Mouse (Mus musculus) olfactory bulb, adult 2 months (tissue): ENCODE measurements around the gene Kdm1a. TPM values are rescaled to one million over a fixed set of nuclear protein-coding genes. Genes with fewer than 3 reads are reported as not detected.

ENCODE experiments used
- H3K27ac ChIP-seq: fragments of 200-500 bp; 2 replicates; pipeline ENCODE4 v1.5.1; 2012; ENCODE audit warnings: low read depth, low read length; ENCODE audit not compliant: insufficient read depth
- H3K4me1 ChIP-seq: fragments of 200-500 bp; 2 replicates; pipeline ENCODE4 v1.6.1; 2012; ENCODE audit warnings: low read length; ENCODE audit not compliant: control insufficient read depth, insufficient read depth
- H3K4me3 ChIP-seq: fragments of 200-500 bp; 2 replicates; pipeline ENCODE4 v1.5.1; 2012; ENCODE audit warnings: mild to moderate bottlenecking, low read depth, low read length, moderate library complexity; ENCODE audit not compliant: insufficient read depth
- CTCF ChIP-seq: fragments of 200-500 bp; IDR thresholded peaks from 2 replicates; pipeline ENCODE4 v1.5.1; 2012; ENCODE audit warnings: low read depth, mild to moderate bottlenecking, low read length, moderate library complexity; ENCODE audit not compliant: insufficient read depth
- POLR2A ChIP-seq: fragments of 200-500 bp; IDR thresholded peaks from 2 replicates; pipeline ENCODE4 v1.6.1; 2012; ENCODE audit warnings: mild to moderate bottlenecking, low read depth, low read length, moderate library complexity; ENCODE audit not compliant: insufficient read depth
- WGBS: fragments of 180-500 bp; shearing (Covaris S2); methylation state at CpG from one replicate; pipeline ENCODE4 v1.1.7; 2018; 5-methylcytosine and 5-hydroxymethylcytosine counted together
- polyA plus RNA-seq: library from polyadenylated mRNA; stranded (reverse); fragments of >200 nt; gene quantifications from 2 replicates; pipeline ENCODE4 v1.2.4, GENCODE M21; 2012; ENCODE audit warnings: low replicate concordance; ENCODE audit not compliant: missing spikeins, insufficient read depth, insufficient read length

Gene Kdm1a
- polyA plus RNA-seq, result not detected in 2 replicates

GRCm38 (mm10) chr4:136602568-136602967 lies at the start of gene Kdm1a:
Gene Kdm1a, minus strand, starts transcription at chr4:136602723.
- peak within 1 kb of the TSS; percentile 75 for H3K27ac ChIP-seq
- TF ChIP-seq CTCF (peak; percentile 80), POLR2A (peak; percentile 79)
- H3K4me3 ChIP-seq, result peak within 1 kb of the TSS; percentile 87
- 1% methylated on average over 45 of the region's 45 CpGs for WGBS
- H3K4me1 ChIP-seq, result peaks cover 2% of the 10 kb centered on the region; the same call in 1 of the 2 replicates

- WGBS, result 56% methylated on average over 13 of the region's 13 CpGs
- Histone ChIP-seq H3K27ac (no peak overlapping the region), H3K4me1 (peaks cover 20% of the 10 kb centered on the region), H3K4me3 (no peak overlapping the region)
- TF ChIP-seq POLR2A (no peak), CTCF (no peak)
Measured at GRCm38 (mm10) chr4:136651882-136652527, 49.5 kb upstream of the Kdm1a start.

- peaks cover 20% of the 10 kb centered on the region for H3K4me1 ChIP-seq
- H3K27ac ChIP-seq, result no peak overlapping the region
- no peak overlapping the region for H3K4me3 ChIP-seq
- WGBS, result 65% methylated on average over 3 of the region's 3 CpGs
- TF ChIP-seq POLR2A, result no peak
- peak; percentile 87 for TF ChIP-seq CTCF
Measured at GRCm38 (mm10) chr4:136651357-136651811, 48.9 kb upstream of the Kdm1a start.

- H3K27ac ChIP-seq, result no peak overlapping the region
- no peak overlapping the region for H3K4me3 ChIP-seq
- H3K4me1 ChIP-seq, result peaks cover 20% of the 10 kb centered on the region
- TF ChIP-seq CTCF (no peak), POLR2A (no peak)
- 89% methylated on average over 8 of the region's 8 CpGs for WGBS
Measured at GRCm38 (mm10) chr4:136650261-136650660, 47.7 kb upstream of the Kdm1a start.

- 31% methylated on average over 13 of the region's 13 CpGs for WGBS
- H3K4me1 ChIP-seq, result peaks cover 20% of the 10 kb centered on the region
- TF ChIP-seq POLR2A (no peak), CTCF (no peak)
- H3K27ac ChIP-seq, result no peak overlapping the region
- no peak overlapping the region for H3K4me3 ChIP-seq
Measured at GRCm38 (mm10) chr4:136649480-136650196, 47.1 kb upstream of the Kdm1a start.

GRCm38 (mm10) chr4:136648922-136649479 lies 46.5 kb upstream of the Kdm1a start:
- TF ChIP-seq CTCF, result peak; percentile 71; the same call in 1 of the 2 replicates
- TF ChIP-seq POLR2A, result no peak
- Histone ChIP-seq H3K4me3 (no peak overlapping the region), H3K4me1 (peaks cover 20% of the 10 kb centered on the region), H3K27ac (no peak overlapping the region)
- 23% methylated on average over 11 of the region's 11 CpGs for WGBS

GRCm38 (mm10) chr4:136638890-136639289 lies 36.4 kb upstream of the Kdm1a start:
- 49% methylated on average over 10 of the region's 10 CpGs for WGBS

GRCm38 (mm10) chr4:136638230-136638750 lies 35.8 kb upstream of the Kdm1a start:
- Histone ChIP-seq H3K27ac (no peak overlapping the region), H3K4me1 (peaks cover 11% of the 10 kb centered on the region), H3K4me3 (no peak overlapping the region)
- TF ChIP-seq CTCF (no peak), POLR2A (no peak)
- WGBS, result 65% methylated on average over 7 of the region's 7 CpGs

More at GRCm38 (mm10) chr4:136638890-136639289, 36.4 kb upstream of the Kdm1a start:
- Histone ChIP-seq H3K27ac (no peak overlapping the region), H3K4me1 (peaks cover 11% of the 10 kb centered on the region), H3K4me3 (no peak overlapping the region)
- TF ChIP-seq CTCF (no peak), POLR2A (no peak)

GRCm38 (mm10) chr4:136637563-136638229 lies 35.2 kb upstream of the Kdm1a start:
- 4% methylated on average over 76 of the region's 76 CpGs for WGBS
- peaks cover 11% of the 10 kb centered on the region for H3K4me1 ChIP-seq
- peak overlapping the region; percentile 53 for H3K4me3 ChIP-seq
- TF ChIP-seq CTCF, result no peak
- no peak for TF ChIP-seq POLR2A
- H3K27ac ChIP-seq, result no peak overlapping the region
